Mouse (Mus musculus) lung, adult 2 months (tissue): ENCODE measurements around the gene Ccdc6. TPM values are rescaled to one million over a fixed set of nuclear protein-coding genes. Genes with fewer than 3 reads are reported as not detected.

ENCODE experiments used
- DNase-seq: peaks from one replicate; pipeline ENCODE4 v3.0.0; 2022
- H3K4me1 ChIP-seq: fragments of 200-500 bp; 2 replicates; pipeline ENCODE4 v1.6.1; 2011; ENCODE audit warnings: low read length; ENCODE audit not compliant: control insufficient read depth, insufficient read depth
- H3K4me3 ChIP-seq: fragments of 200-500 bp; replicated peaks from 2 replicates; pipeline ENCODE3; 2011; ENCODE audit warnings: low read depth, mild to moderate bottlenecking, control low read depth, low read length; ENCODE audit errors: extremely low read depth
- CTCF ChIP-seq: fragments of 200-500 bp; IDR thresholded peaks from 2 replicates; pipeline ENCODE4 v1.5.1; 2011; ENCODE audit warnings: mild to moderate bottlenecking, low read length, control low read depth; ENCODE audit not compliant: insufficient read depth
- POLR2A ChIP-seq: fragments of 200-500 bp; IDR thresholded peaks from 2 replicates; pipeline ENCODE4 v1.6.1; 2011; ENCODE audit warnings: low read depth, mild to moderate bottlenecking, control low read depth, low read length, borderline replicate concordance; ENCODE audit errors: extremely low read depth
- WGBS: fragments of 180-500 bp; shearing (Covaris S2); methylation state at CpG from one replicate; pipeline ENCODE4 v1.1.7; 2018; 5-methylcytosine and 5-hydroxymethylcytosine counted together
- polyA plus RNA-seq: library from polyadenylated mRNA; depleted of rRNA; stranded (reverse); fragments of >200 nt; gene quantifications from 2 replicates; pipeline ENCODE4 v1.2.3, GENCODE M21; 2012

Gene Ccdc6
- polyA plus RNA-seq, 1 experiment = 22.2 TPM

DNA sequence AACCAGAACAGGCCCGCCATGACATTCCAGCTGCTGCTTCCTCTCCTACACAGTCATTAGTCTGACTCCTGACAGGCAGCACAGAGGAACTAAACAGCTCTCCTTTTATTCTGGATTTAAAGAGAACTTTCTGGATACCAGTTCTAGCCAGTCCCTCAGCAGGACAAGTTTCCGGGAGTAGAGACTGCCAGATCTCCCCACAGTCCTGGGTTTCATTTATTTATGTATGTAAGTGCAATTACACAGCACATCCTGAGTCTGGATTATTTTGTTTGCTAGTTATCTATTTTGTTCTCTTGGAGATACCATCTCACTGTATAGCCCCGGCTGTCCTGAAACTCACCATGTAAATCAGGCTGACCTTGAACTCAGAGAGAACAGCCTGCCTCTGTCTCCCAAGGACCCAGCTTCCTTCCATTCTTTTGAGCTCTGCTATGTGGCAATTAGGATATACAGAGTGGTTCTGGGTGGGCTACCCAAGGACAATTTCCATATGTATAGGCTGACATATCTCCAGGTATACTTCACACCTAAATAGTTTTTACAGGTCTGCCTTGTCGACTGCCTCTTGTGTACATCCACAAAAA is 5.0 kb upstream of the Ccdc6 start:
- Histone ChIP-seq H3K4me1 (peaks cover 3% of the 10 kb centered on the region; the same call in 1 of the 2 replicates), H3K4me3 (no peak overlapping the region)
- WGBS = 65% methylated on average over 4 of the region's 4 CpGs
- no peak for TF ChIP-seq POLR2A
- no peak for TF ChIP-seq CTCF
- no peak for DNase-seq

DNA sequence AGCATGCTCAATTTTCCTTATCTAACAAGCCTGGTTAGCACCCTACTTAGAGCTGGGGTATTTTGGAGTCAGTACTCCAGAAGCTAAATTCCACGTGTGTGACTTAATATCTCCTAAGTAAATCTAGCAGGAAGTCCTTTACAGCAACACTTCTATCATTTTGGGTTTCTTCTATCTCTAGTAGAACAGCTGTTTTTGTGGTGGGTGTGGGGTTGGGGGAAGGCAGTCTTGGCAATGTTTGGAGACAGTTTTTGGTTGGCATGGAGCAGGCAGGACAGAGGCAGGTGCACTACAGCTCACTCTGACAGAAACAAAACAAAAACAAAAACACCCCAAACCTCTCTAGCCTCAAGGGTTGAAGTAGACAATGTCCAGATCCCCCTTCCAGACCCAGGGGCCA is 3.1 kb upstream of the Ccdc6 start:
- DNase-seq = no peak
- no peak overlapping the region for H3K4me3 ChIP-seq
- TF ChIP-seq POLR2A = no peak
- no peak for TF ChIP-seq CTCF
- WGBS = 34% methylated on average over 1 of the region's 1 CpGs
- H3K4me1 ChIP-seq = peaks cover 8% of the 10 kb centered on the region; the same call in 1 of the 2 replicates

DNA sequence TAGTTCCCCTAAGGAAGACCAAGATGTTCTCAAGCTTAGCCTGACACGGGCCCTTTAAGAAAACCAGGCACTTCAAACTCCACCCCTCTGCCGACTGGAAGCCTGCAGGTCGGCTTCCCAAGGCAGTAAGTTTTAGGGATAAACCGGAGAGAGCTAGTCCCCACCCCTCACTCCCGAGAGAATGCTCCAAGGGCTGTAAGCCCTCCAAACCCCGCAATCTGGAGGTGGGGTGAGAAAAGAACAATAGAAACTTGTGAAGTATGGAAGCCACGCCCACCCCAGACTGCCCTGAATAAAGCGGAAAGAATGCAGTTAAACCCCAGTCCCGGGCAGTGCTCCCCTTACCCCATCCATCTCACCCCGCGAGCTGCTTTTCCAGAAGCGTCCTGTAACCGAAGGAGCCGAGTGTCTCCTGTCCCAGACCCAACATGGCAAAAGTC is 1.9 kb upstream of the Ccdc6 start:
- Histone ChIP-seq H3K4me1 (peaks cover 12% of the 10 kb centered on the region; the same call in 1 of the 2 replicates), H3K4me3 (peak overlapping the region; percentile 74)
- 0% methylated on average over 14 of the region's 14 CpGs for WGBS
- no peak for TF ChIP-seq CTCF
- TF ChIP-seq POLR2A = 0 out of 2 replicates have a peak, but pooled peaks have one; percentile 33
- DNase-seq = peak; percentile 73

GRCm38 (mm10) chr10:70095506-70096270 is 1.2 kb upstream of the Ccdc6 start:
- no peak for TF ChIP-seq CTCF
- TF ChIP-seq POLR2A = no peak
- WGBS = 12% methylated on average over 13 of the region's 13 CpGs
- Histone ChIP-seq H3K4me3 (peak overlapping the region; percentile 74), H3K4me1 (peaks cover 12% of the 10 kb centered on the region; the same call in 1 of the 2 replicates)
- no peak for DNase-seq

- DNase-seq = peak; percentile 55
- Histone ChIP-seq H3K4me1 (peaks cover 12% of the 10 kb centered on the region; the same call in 1 of the 2 replicates), H3K4me3 (peak overlapping the region; percentile 72)
- under 1% methylated on average over 58 of the region's 58 CpGs for WGBS
- TF ChIP-seq CTCF = no peak
- no peak for TF ChIP-seq POLR2A
Observed at GRCm38 (mm10) chr10:70097291-70097901, 475 bp downstream of the Ccdc6 start.

DNA sequence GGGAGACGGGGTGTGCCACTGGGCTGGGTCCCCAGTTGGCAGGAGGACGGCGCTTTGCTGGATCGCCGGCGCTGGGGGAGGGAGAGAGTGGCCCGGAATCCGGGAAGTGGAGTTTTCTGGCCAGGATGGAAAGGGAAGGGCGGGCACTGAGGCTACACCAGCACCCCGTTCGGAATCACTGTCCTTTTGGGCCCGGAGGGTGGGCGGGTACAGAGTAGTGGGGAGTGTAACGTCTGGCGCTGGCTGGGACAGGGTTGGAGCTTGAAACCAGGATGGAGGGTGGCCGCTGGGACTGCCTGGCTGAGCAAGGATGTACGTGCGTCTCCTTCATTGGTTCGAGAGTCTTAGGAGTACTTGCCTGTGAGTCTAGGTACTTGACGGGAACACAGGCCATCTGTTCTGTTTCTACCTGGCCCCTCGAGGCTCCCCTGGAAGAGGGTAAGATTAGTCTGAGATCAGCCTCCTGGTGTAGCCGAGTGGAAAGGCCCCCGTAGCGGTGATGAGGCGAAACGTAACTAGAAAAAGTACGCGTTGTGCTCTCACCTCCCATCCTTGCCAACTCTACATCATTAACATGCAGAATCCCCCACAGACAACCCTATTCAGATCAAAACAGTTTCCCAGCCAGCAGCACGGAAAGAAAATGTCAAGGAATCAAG is 1.1 kb downstream of the Ccdc6 start:
- DNase-seq = peak; percentile 70
- TF ChIP-seq CTCF (no peak), POLR2A (no peak)
- under 1% methylated on average over 29 of the region's 29 CpGs for WGBS
- H3K4me3 ChIP-seq = peak overlapping the region; percentile 72
- peaks cover 12% of the 10 kb centered on the region; the same call in 1 of the 2 replicates for H3K4me1 ChIP-seq

DNA sequence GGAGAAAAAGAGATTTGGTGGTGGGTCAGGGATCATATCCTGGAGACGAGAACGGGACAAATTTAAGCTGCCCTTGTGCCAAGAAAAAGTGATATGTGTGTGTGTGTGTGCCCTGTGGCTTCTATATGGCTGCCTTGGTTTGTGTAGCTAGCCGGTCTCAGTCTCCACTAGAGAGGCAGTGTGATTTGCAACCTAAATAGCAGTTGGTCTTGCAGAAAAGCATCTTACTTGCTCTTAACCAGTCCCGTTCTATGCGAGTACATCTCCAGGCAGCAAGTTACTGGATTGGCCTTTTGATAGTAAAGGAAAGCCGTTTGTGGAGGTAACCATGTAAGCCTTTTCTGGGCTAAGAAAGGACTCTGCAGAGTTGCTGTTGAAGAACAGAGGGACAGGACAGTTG is 1.7 kb downstream of the Ccdc6 start:
- 22% methylated on average over 6 of the region's 6 CpGs for WGBS
- no peak for DNase-seq

DNA sequence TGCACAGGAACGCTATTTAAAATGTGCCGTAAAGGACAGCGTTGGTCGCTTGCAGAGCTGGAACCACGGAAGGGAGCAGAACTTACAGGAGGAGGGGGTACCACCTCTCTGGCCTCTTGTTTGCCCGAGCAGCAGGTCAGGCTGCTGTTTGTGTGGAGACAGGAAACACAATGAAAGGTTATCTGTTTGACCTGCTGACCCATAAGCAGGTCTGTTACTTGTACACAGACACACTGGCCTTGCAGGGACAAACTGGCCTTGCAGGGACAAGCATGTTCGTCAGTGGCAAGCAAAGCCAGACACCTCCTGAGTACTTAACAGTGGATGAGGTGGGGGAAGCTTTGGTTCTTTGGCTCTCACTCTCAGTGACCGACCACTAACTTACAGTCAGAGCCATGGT is 2.1 kb downstream of the Ccdc6 start:
- TF ChIP-seq CTCF (no peak), POLR2A (no peak)
- WGBS = 39% methylated on average over 8 of the region's 8 CpGs
- DNase-seq = no peak
- Histone ChIP-seq H3K4me1 (peaks cover 12% of the 10 kb centered on the region; the same call in 1 of the 2 replicates), H3K4me3 (no peak overlapping the region)

More for the DNA sequence above, 1.7 kb downstream of the Ccdc6 start:
- TF ChIP-seq CTCF (no peak), POLR2A (no peak)
- peaks cover 12% of the 10 kb centered on the region; the same call in 1 of the 2 replicates for H3K4me1 ChIP-seq
- peak overlapping the region; percentile 72 for H3K4me3 ChIP-seq

DNA sequence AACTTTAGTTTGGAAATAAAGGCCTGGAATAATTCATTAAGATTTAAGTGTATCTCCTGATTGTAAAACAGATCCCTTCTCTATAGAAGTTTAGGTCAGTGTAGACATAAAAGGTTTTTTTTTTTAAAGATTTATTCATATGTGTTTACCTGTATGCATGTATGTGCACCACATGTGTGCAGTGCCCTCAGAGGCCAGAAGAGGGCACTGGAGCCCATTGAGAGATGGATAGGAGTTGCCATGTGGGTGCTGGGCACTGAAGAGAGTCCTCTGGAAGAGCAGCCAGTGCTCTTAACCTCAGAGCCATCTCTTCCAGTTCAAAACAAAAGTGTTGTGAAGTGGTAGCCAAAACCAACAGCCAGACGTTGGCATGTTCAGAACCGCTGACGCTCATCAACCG is 5.2 kb downstream of the Ccdc6 start:
- no peak for TF ChIP-seq CTCF
- no peak for TF ChIP-seq POLR2A
- Histone ChIP-seq H3K4me3 (no peak overlapping the region), H3K4me1 (peaks cover 14% of the 10 kb centered on the region)
- DNase-seq = no peak
- 94% methylated on average over 4 of the region's 4 CpGs for WGBS
